Mouse (Mus musculus) forebrain, embryonic 14.5 days (tissue): ENCODE data around the gene Mepce. TPM values are rescaled to one million over a fixed set of nuclear protein-coding genes. Genes with fewer than 3 reads are reported as not detected.

Source experiments
- polyA plus RNA-seq: library from polyadenylated mRNA; unstranded; fragments of >200 nt; fragmentation: Nextera tagmentation; extraction: Ambion mirVana; gene quantifications from 2 replicates; pipeline ENCODE4 v1.2.1, GENCODE M21; 2014

Gene Mepce
- polyA plus RNA-seq, 1 experiment from 2014 or later = 13.2 TPM

Other genes with a start within 250 kb of the Mepce start
- gene Actl6b, start 234.1 kb downstream of the Mepce start, polyA plus RNA-seq = 184 and 201 TPM in 2 replicates
- 1.8 and 1.9 TPM in 2 replicates for gene Tfr2, start 217.8 kb downstream of the Mepce start, polyA plus RNA-seq
- gene Mospd3, start 186.6 kb downstream of the Mepce start, polyA plus RNA-seq = 44.4 and 58.4 TPM in 2 replicates
- 10.5 and 12.3 TPM in 2 replicates for gene Pcolce, start 173.9 kb downstream of the Mepce start, polyA plus RNA-seq
- gene Fbxo24, start 158.7 kb downstream of the Mepce start, polyA plus RNA-seq = 0.10 TPM in 1 of 2 replicates, not detected in the other
- gene Lrch4, start 158.5 kb downstream of the Mepce start, polyA plus RNA-seq = 12.3 and 12.4 TPM in 2 replicates
- 4.6 and 6.6 TPM in 2 replicates for gene Gm20605, start 158.5 kb downstream of the Mepce start, polyA plus RNA-seq
- 1.5 and 4.6 TPM in 2 replicates for gene Sap25, start 146.3 kb downstream of the Mepce start, polyA plus RNA-seq
- gene Irs3, start 141.9 kb downstream of the Mepce start, polyA plus RNA-seq = not detected in 2 replicates
- 10.4 and 11.8 TPM in 2 replicates for gene Agfg2, start 102.9 kb downstream of the Mepce start, polyA plus RNA-seq
- 13.8 and 14.5 TPM in 2 replicates for gene Nyap1, start 46.0 kb downstream of the Mepce start, polyA plus RNA-seq
- gene Tsc22d4, start 41.9 kb downstream of the Mepce start, polyA plus RNA-seq = 52.3 and 62.1 TPM in 2 replicates
- gene Ppp1r35, start 8.8 kb downstream of the Mepce start, polyA plus RNA-seq = 55.1 and 60.0 TPM in 2 replicates
- gene Zcwpw1, start 143 bp upstream of the Mepce start, polyA plus RNA-seq = 7.3 and 7.7 TPM in 2 replicates
- gene Pilra, start 48.6 kb upstream of the Mepce start, polyA plus RNA-seq = 0.33 and 0.67 TPM in 2 replicates
- 0.17 TPM in 1 of 2 replicates, not detected in the other for gene Pilrb1, start 70.5 kb upstream of the Mepce start, polyA plus RNA-seq
- gene Pilrb2, start 84.2 kb upstream of the Mepce start, polyA plus RNA-seq = not detected in 2 replicates
- gene Cyp3a13, start 134.0 kb upstream of the Mepce start, polyA plus RNA-seq = not detected in 2 replicates
- 0.07 and 0.08 TPM in 2 replicates for gene Gjc3, start 175.4 kb upstream of the Mepce start, polyA plus RNA-seq
- gene Azgp1, start 193.9 kb upstream of the Mepce start, polyA plus RNA-seq = not detected in 2 replicates
- not detected in 2 replicates for gene Smok3a, start 233.6 kb upstream of the Mepce start, polyA plus RNA-seq
- gene Smok3b, start 233.8 kb upstream of the Mepce start, polyA plus RNA-seq = not detected in 2 replicates